Mouse (Mus musculus) activated CD4-positive, CD25-positive, alpha-beta regulatory T cell, adult 4 months (primary cell): ENCODE data around the gene Clec4f. TPM values are rescaled to one million over a fixed set of nuclear protein-coding genes. Genes with fewer than 3 reads are reported as not detected.
A peak's percentile ranks its signal among the peaks of the same experiment; 100 is the strongest.
"Not testable (repeated sequence)": the region's sequence is repeated elsewhere in the genome, so short reads cannot be mapped to it uniquely, and the experiment has no call there.

Source experiments
- ATAC-seq: one replicate; pipeline ENCODE4 v1.8.0; 2017
- polyA plus RNA-seq, 2 experiments: library from polyadenylated mRNA; unstranded; fragments of 100-300 nt; shearing (Covaris generic); gene quantifications; one replicate each; pipeline ENCODE4 v1.2.1; 2017

The Clec4f gene
- not detected for polyA plus RNA-seq

DNA sequence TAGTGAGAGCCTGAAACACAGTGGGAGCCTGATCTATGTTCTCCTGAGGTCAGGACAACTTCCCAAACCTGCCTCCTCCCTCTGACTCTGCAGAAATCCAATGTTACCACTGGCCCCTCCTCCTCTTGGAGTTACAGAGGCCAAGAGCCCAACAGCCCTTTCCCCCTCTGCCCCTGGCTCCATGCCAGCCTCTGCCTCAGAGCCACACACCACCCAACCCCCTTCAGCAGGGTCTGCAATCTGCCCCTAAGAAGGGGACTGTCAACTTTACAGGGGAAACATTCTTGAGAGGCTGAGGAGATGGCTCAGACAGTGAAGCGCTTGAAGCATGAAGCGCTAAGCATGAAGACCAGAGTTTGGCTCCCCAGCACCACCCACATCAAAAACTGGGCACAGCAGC is at the start of gene Clec4f:
Clec4f (minus strand) TSS at position 101 of the 400 bp plus-strand sequence.
- ATAC-seq = no peak

DNA sequence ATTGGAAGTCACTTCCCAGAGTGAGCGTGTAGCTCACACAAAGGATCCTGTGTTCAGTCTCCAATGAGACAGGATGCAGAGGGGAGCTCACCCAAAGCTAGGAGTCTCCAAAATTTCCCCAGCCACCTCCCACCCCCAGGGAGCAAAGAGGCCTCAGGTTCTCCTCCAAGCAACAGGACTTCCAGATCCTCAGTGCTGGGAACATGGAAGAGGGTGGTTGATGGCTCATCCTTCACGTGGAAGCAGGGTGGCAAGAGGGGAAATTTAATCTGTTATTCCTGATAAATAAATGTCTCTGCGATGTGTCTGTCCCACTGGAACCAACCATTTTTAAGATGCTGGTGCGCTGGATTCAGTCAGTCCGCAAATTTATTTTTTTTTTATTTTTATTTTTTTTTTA is 48.7 kb upstream of the Clec4f start:
- no peak for ATAC-seq

DNA sequence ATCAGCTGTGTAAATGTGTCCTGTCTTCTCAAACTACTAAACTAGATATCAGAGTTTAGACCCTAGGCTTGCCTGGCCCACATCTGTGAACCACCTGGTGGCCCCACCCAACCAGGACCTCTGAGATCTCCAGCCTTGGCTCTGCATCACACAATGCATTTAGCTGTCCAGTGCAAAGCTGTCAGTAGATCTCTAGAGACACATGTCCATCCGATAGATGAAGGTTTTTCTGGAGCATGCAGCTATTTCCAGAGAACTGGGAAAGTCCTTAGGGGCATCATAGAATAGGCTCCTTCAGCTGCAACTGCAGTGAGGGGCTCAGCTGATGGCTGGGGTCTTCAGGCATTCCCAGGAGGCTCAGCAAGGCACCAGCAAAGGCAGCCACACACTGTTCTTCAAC is 48.3 kb upstream of the Clec4f start:
- ATAC-seq = no peak

DNA sequence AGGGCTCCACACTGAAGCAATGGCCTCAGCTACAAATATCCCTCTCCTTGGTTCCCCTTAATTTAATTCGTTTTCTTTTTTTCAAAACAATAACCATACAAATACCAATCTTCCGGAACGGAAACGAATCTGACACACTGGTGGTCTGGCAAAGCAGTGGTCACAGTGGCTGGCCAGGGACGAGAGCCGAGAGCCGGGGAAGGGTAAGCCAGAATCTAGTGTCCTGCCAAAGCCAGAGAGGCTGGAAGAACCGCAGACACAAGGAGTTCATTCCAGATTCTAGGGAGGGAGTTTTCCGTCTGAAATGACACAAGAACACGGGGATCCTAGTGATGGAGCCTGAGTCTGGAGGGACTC is 47.7 kb upstream of the Clec4f start:
- ATAC-seq = no peak

DNA sequence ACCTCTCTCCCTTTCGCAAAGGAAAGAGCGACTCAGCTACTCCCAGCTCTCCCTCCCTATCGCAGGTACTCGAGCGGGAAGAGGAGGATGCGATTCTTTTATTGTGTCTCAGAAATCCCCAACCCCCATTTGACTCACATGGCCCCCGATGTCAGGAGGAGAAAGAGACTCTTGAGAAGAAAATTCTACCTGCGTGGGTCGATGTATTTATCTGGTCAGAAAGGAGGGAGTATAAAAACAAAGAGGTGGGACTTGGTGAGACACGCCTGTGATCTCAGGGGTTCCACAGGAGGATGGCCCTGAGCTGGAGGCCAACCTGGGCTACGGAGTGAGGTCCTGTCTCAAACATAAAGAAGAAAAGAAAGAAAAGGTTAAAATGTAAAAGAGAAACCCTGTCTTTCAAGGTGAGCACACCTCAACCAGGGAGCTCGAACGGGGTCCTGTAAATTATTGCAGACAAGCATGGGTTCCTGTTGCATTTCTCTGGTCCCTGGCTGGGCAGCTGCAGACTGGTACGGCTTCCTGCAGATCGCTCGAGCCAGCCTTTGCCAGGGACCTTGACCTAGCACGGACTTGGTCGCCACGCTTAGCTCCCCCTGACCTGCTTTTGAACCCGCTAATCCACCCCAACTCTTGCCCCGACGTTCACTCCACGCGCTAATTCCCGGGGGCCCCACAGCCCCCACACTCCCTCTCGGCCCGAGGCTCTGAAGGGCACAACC is 47.2 kb upstream of the Clec4f start:
- no peak for ATAC-seq

DNA sequence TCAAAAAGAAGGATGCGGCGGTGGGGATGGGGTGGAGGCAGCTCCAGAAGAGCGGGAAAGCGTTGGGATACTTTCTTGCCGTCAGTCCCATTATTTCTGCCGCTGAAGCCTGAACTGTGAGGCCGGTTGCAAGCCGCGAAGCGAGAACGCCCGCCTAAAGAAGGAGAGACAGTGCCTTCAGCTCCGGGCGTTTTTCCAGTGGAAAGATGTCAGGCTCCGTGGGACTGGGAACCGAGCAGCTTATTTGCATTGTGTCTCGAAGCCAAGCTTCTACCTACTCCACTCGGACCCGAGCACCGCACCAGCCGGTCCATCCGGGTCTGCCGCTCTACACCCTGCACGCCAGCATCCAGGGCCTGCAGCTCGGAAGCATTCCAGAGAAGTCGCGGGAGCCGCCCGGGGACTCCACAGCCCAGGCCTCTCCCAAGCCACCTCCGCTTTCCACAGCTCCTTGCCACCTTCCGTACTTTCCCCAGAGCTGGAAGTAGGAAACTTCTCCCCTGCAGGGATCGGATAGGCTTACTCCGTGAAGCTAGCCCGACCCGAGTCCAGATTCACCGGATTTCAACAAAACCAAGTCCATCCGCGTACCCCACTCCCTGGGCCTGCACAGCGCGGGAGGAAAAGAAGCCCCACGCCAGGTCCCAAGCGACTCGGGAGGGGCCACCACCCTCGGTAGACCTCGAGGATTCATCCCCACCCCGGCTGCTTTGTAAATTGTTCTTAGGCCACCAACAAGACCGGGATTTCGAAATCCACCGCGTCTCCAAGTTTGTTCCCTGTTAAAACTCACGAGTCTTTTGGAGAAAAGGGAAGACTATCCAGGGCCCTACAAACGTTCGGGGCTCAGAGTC is 46.4 kb upstream of the Clec4f start:
- no peak for ATAC-seq

DNA sequence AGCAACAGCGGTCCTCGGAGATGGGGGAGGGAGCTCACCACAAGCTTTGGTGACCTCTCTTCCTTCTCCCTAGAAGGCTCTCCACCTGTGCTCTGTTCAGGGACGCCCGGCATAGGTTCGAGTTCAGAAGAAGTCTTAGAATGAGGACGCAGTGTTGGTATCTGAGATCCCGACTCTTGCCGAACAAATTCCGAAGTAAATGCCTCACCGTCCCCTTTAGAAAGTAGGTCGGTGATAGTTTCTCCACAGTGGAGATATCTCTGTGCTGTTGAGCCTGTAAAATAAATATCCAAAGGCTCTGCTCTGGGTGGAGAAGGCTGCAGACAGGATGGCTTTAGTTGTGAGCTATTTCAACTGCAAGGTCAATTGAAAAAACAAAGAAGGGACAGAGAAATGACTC is 45.0 kb upstream of the Clec4f start:
- no peak for ATAC-seq

DNA sequence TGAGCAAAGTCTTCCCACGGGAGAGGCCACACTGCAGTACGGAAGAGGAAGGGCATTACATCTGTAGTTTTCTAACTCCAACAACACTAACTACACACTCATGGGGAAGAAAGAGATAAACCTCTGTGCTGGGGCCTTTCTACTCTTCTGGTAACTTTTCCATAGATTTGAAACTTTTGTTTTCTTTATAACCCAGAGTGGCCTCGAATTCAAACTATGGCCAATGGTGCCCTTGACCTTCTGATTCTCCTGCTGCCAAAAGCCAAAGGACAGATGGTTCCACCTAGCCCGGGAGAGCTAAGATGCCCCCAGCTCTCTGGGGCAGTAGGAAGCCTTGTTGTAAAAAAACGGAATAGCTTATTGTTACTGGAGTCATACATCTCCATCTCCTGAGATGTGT is 44.0 kb upstream of the Clec4f start:
- ATAC-seq = no peak

DNA sequence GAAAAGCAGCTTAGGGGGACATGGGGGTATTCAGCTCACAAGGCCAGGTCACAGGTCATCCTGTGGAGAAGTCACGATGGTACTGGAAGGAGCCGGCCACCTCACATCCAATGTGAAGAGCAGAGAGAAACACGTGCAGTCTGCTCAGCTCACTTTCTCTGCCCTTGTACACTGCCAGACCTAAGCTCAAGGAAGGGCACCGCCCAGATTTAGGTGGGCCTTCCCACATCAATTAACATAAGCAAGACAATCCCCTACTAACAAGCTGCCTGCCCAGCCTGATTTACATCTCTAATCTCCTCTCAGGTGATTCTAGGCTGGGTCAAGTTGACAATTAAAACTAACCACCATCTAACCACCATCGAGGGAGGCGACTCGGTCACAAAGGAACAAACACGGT is 41.9 kb upstream of the Clec4f start:
- ATAC-seq = no peak

DNA sequence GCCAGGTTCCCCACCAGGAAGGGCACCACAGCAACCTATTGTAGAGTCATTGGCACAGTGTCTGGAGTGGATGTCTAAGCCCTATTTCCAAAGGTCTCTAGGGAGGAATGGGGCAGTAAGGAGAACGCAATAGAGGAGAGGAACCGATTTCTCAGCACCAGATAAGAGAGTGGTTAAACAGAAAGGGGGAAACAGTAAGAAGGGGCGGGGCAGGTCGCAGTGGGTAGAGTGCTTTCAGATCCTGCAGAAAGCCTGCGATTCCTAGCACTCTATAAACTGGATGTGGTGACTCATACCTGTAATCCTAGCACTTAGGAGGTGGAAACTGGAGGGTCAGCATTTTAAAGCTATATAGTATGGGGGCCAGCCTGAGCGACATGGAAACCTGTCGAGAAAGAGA is 40.7 kb upstream of the Clec4f start:
- no peak for ATAC-seq

DNA sequence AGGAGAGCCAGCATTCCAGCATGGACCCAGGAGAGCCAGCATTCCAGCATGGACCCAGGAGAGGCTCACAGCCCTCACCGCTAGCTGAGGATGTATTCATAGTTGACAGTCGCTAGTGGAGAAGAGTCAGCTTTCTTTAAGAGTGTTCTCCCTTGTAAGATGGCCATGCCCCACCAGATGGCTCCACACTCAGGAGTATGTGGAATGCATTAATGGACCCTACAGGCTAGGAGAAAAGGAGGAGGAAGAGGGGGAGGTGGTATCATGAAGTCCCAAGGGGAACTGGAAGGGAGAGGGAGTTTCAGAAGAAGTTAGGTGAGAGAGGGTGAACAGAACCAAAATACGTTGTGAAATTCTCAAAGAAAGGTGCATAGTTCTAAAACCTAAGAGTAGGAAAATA is 39.7 kb upstream of the Clec4f start:
- no peak for ATAC-seq

DNA sequence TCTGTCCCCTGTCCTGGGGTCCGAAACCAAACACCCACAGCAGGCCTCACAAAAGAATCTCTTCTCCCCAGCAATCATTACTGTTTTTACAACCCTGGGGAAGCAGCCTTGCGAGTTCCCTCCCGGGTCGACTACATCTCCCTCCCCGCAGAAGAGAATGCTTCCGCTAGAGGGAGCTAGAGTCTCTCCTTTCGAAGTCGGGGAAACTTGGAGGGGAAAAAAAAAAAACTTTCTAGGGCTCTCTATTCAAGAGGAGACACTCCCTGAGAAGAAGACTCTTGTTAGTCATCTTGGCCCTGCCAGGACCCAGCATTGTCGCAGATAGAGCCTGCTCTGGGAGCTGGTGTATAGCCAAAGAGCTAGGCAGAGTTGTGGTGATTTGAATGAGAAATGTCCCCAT is 37.8 kb upstream of the Clec4f start:
- peak; percentile 54 for ATAC-seq

DNA sequence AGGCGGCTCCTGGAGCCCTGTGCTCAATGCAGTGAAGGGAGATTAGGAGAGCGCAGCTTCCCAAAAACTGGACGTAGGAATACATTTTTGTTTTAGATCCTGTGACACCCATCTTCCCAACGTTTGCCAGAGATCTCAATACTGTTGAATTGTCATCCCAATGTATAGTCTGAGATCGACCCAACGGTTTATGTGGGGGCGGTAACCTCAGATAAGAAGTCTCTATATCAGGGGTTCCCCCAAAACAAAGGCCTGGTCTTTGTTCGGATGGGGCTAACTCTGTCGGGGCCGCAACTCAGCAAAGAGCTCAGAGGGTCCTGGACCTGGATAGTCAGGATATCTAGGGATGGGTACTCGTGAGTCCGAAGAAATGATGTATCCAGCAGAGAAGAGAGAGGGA is 37.0 kb upstream of the Clec4f start:
- no peak for ATAC-seq

DNA sequence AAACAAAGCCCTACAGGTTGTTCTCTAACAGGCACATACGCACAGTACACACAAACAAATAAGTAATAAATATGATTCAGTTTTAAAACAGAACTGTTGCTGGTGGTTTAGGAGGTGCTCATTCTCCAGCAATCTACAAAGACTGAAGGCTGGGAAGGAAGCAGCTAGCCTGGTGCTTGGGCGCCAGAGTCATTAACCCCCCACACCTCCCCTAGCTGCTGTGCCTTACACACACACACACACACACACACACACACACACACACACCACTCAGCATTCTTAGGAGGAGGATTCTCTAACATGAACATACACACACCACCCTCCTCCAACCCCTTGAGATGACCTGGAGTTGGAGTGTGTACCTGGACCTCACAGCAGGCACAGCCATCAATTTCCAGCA is 34.9 kb upstream of the Clec4f start:
- no peak for ATAC-seq

DNA sequence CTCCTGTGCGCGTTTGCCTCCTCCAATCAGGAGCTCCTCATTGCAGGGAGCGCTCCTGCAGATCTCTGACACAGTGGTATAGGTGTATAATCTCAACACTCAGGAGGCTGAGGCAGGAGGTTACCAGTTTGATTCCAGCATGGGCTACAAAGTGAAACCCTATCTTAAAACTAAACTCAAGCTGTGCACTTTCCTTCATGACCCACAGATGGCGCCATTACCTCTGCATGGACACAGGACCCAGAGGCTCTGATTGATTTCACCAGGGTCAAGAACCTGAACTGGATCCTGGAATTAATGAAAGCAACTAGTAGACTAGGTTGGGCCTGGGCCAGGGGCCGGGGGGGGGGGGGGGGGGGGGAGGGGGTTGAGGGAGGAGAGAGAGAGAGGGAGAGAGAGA is 34.3 kb upstream of the Clec4f start:
- ATAC-seq = peak; percentile 36

DNA sequence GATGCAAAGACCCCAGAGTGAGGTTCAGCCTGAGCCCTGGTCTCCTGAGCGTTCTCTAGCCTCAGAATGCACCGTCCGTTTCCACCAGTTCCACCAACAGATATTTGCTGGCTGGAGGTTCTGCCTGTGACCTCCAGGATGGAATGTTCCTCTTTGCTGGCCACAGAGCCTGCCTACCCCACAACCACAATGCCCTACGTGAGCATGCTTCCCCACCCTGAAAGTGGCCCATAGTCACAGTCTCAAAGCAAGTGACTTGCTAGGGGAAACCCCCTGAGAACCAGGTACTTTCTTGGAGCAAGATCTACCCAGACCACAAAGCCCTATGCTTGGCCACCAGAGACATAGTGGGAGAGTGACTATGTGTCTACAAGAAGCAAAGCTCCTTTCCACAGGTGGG is 33.4 kb upstream of the Clec4f start:
- ATAC-seq = no peak

DNA sequence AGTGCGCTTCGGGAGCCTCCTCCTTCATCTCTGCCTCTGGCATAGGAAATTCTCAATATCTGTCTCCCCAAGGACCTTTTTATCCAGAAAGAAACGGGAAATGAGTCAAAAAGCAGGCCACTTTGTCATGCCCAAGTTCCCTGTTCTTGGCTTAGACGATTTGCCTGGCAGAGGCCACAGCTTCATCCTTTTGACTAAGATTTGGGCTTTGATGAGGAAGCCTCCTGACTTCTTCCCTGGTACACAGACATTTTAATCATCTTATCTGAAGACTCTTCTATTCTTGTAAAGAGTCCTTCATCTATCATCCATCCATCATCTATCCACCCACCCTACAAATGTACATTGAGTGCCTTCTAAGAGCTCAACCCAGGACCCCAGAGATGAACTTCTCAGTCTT is 21.8 kb upstream of the Clec4f start, which contains the start of gene Cd207:
Cd207 (minus strand) TSS at position 101 of the 400 bp plus-strand sequence.
- ATAC-seq = no peak

DNA sequence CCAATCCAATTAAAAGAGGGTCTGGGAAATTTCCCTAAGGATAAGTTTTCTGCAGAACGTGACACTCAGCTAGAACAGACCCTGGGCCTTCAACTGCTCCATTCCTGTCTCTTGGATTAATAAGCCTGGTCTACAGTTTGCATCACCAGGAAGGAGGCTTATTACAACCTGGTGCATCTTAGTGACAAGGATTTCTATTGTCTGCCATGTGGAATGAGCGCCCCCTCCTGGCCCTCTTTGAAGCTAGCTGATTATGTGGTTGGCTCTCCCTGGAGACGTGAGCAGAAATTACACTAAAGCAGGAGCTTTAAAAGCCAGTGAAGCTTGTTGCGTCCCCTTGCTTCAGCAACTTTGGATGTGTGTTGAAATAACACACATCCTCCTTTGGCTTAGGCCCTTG is 17.4 kb upstream of the Clec4f start:
- no peak for ATAC-seq

DNA sequence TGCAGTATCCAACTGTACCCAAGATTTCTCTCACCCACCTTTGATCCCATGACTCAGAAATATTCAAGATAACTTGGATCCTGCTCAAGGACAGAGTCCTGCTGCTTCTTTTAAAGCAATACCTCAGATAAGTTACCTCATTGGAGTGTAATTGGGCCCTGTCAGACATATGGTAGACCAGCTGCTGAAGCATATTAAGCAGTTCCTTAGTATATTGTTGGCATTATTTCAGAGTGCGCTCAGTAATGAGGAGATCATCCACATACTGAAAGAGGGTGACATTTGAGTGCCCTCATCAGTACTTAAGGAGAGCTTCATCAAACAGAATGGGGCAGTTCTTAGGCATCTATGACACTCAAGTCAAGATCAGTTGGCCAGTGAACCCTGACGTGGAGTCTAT is 9.0 kb upstream of the Clec4f start:
- ATAC-seq = no peak

DNA sequence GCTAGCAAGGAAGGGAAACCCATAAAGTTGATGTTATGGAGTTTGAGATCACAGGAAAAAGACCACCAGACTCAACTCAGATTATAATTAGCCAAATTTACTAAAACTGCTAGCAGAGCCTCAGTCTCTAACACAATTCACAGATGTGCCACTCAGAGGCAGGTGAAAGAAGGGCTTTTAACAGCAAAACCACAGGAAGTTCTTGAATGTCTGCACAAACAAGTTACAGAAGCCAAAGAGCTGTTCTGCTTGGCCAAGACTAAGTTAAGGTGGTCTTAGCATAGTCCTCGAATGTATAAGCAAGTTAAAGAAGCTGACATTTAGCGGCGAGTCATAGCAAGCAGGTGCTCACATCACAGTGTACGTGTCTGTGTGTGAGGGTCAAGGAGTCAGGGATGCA is 4.8 kb upstream of the Clec4f start:
- ATAC-seq = no peak

DNA sequence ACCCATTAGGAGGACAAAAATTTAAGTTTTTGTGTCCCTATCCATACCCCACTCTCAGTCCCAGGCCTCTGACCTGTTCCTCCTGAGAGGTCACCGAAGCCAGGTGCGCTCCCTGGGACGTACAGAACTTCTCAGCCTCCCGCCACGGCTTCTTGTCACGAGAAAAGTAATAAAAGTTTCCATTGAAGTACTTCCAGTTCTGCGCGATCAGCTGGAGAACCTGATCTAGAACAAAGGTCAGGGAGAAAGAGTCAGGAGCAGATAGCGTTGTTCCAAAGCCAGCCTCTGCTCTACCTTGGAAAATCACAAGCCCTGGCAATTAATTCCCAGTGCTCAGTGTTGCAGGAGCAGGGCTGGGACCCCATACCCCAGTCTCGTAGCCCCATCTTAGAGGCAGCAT is 9.3 kb downstream of the Clec4f start:
- no peak for ATAC-seq

DNA sequence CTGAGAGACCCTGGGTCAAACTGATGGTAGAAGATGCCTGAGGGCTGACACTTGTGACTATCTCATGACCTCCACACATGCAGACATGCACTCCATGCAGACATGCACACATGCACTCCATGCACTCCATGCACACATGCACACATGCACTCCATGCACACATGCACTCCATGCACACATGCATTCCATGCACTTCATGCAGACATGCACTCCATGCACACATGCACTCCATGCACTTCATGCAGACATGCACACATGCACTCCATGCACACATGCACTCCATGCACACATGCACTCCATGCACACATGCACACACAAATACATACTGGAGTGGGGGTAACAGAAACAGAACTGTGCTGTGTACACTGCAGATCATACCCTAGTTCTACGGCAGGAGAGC is 20.7 kb downstream of the Clec4f start:
- ATAC-seq = no peak

DNA sequence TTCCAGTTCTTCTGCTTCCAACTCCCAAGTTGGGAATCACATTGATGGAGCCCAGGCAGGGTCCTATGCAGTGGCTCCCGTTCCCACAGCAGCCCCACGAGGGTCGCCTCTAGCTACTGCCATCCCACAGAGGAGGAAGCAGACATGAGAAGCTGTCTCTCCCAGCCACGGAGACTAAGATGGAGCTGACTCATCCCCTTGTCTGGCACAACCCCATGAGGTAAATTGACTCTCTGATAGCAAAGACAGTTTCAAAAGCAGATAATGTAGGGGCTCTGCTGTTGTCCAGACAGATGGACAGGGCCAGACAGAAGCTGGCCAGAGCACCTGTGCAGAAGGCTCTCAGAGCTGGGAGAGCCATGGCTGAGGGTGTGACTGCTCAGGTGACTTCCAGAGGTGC is 21.4 kb downstream of the Clec4f start:
- ATAC-seq = not testable (repeated sequence)

DNA sequence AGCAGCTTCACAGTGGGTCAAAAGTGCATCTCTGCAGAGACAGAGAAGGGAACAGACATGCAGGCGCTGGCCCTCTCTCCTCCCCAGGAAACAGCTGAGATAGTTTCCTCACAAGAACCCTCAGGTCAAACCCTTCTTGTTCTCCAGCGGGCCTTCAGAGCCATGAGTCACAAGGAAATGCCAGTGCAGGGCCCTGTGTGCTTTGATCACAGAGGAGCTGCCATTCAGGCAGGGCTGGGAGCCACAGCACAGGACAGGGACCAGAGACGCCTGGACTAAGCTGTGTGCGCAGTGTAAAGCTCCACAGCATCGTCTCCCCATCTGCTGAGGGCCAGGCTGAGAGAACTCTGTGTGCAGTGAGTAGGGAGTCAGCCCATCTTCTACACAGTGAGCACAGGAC is 21.9 kb downstream of the Clec4f start:
- not testable (repeated sequence) for ATAC-seq
